In the genomic region with DNA sequence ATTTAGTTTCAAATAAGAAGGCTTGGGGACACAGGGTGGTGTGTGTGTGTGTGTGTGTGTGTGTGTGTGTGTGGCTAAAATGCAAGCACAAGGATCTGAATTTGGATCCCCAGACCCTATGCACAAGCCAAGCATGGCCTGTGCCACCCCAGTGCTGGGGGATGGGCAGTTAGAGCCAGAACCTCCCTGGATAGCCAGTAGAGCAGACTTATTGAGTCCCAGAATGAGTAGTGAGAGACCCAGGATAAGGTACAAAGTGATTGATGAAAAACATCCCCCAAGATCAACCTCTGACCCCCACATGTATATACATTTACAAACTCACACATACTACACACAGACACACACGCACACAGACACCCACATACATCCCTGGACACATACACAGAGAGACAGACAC, we compare ENCODE assay signal across 23 mouse cellular contexts.
DNase-seq lines count a peak whose midpoint lies in the region; ATAC-seq and TF ChIP-seq lines count a peak whose summit lies in the region.
"Had no signal": no experiment of that assay in that cellular context is flagged by ENCODE, and none has a peak within 500 bp of the region (broad histone marks: within the 10 kb centered on the region; RNA-seq: fewer than 3 reads in every experiment).

No protein-coding gene starts in this region.

- H3K79me2 ChIP-seq in MEL (ENCODE audit: control insufficient read depth, insufficient read depth, low read length, poor library complexity) (no peaks in the 10 kb centered on the region), macrophage (ENCODE audit: inconsistent target) (peaks cover 100% of the 10 kb centered on the region)

- TF ChIP-seq EP300 in MEL (IDR thresholded peaks at IDR 0.05; ENCODE audit: low read depth in 1 of 2, low read length in 2 of 2): no peak

- WGBS in midbrain, embryonic 11.5 days: 76% methylated on average over 1 of the region's 1 CpGs
- 97% methylated on average over 1 of the region's 1 CpGs for WGBS in midbrain, embryonic 14.5 days
- WGBS in macrophage (ENCODE audit: missing documents): 100% methylated on average over 1 of the region's 1 CpGs

- peak; percentile 61 for DNase-seq in midbrain, embryonic 11.5 days (ENCODE audit: low spot score, missing footprints)
- DNase-seq in midbrain, embryonic 14.5 days: no peak
- DNase-seq in MEL (ENCODE audit: low read depth, low spot score): no peak
- DNase-seq in layer of hippocampus, postnatal 14 days (ENCODE audit: low spot score in 2 of 2): no peak
- no peak for DNase-seq in urinary bladder, adult 18-20 months (ENCODE audit: low spot score in 2 of 2)
- DNase-seq: adrenal gland, adult 2 months; adrenal gland, postnatal 10 days; adrenal gland, postnatal 25 days; cerebellum, adult 11-12 months; cerebellum, adult 8-10 months; cerebellum, adult 9-11 months; cerebellum, postnatal 14 days; cerebellum, postnatal 36 days; embryo, embryonic 11 days had no signal

- ATAC-seq in midbrain, embryonic 11.5 days (ENCODE audit: low FRiP score): no peak
- no peak for ATAC-seq in midbrain, embryonic 14.5 days (ENCODE audit: low FRiP score, low TSS enrichment)
- ATAC-seq: forebrain, embryonic 14.5 days; forebrain, embryonic 16.5 days had no signal

- H3K4me2 ChIP-seq in midbrain, embryonic 11.5 days: no peak overlapping the region
- H3K4me2 ChIP-seq in midbrain, embryonic 14.5 days (ENCODE audit: low read length): no peak overlapping the region
- H3K4me2 ChIP-seq: embryonic facial prominence, embryonic 13.5 days; embryonic facial prominence, embryonic 15.5 days; forebrain, embryonic 12.5 days had no signal

- H3K27me3 ChIP-seq in midbrain, embryonic 11.5 days (ENCODE audit: control insufficient read depth, insufficient read depth, low read length): no peaks in the 10 kb centered on the region
- no peaks in the 10 kb centered on the region for H3K27me3 ChIP-seq in midbrain, embryonic 14.5 days (ENCODE audit: control insufficient read depth, insufficient read depth, low read length)
- no peaks in the 10 kb centered on the region for H3K27me3 ChIP-seq in MEL (ENCODE audit: control insufficient read depth in 1 of 2, insufficient read depth in 2 of 2, low read length in 2 of 2)
- H3K27me3 ChIP-seq: embryonic facial prominence, embryonic 13.5 days; embryonic facial prominence, embryonic 15.5 days had no signal

- no peak overlapping the region for H3K27ac ChIP-seq in midbrain, embryonic 11.5 days (ENCODE audit: low read depth, low read length)
- H3K27ac ChIP-seq in midbrain, embryonic 14.5 days (replicated peaks; ENCODE audit: low read depth, low read length): no peak overlapping the region
- H3K27ac ChIP-seq in MEL (ENCODE audit: control insufficient read depth, low read depth, low read length): peak overlapping the region; percentile 98
- peak overlapping the region; percentile 80 for H3K27ac ChIP-seq in macrophage
- H3K27ac ChIP-seq: embryonic facial prominence, embryonic 13.5 days; embryonic facial prominence, embryonic 15.5 days; forebrain, embryonic 10.5 days; forebrain, embryonic 12.5 days had no signal

- TF ChIP-seq POLR2A in MEL (IDR thresholded peaks at IDR 0.05; ENCODE audit: control insufficient read depth in 1 of 2, insufficient read depth in 1 of 2, low read depth in 1 of 2, low read length in 2 of 2, poor library complexity in 1 of 2): no peak

- no peaks in the 10 kb centered on the region for H3K36me3 ChIP-seq in midbrain, embryonic 11.5 days (ENCODE audit: control insufficient read depth, insufficient read depth, low read length)
- H3K36me3 ChIP-seq in midbrain, embryonic 14.5 days (ENCODE audit: control insufficient read depth, insufficient read depth, low read length): no peaks in the 10 kb centered on the region
- peaks cover 0 to 16% of the 10 kb centered on the region in 2 experiments; a peak in 2 of 4 replicates for H3K36me3 ChIP-seq in MEL (ENCODE audit: control insufficient read depth in 1 of 2, insufficient read depth in 2 of 2, low read length in 2 of 2)
- no peaks in the 10 kb centered on the region for H3K36me3 ChIP-seq in macrophage (ENCODE audit: inconsistent target)
- H3K36me3 ChIP-seq: embryonic facial prominence, embryonic 13.5 days; embryonic facial prominence, embryonic 15.5 days; forebrain, embryonic 10.5 days; forebrain, embryonic 12.5 days; G1E had no signal

- no peak overlapping the region for H3K9ac ChIP-seq in midbrain, embryonic 11.5 days (ENCODE audit: low read length)
- H3K9ac ChIP-seq in midbrain, embryonic 14.5 days (replicated peaks; ENCODE audit: low read length): no peak overlapping the region
- H3K9ac ChIP-seq in MEL (ENCODE audit: control insufficient read depth, low read depth, low read length, poor library complexity, severe bottlenecking): peak overlapping the region; percentile 87
- H3K9ac ChIP-seq: embryonic facial prominence, embryonic 13.5 days; embryonic facial prominence, embryonic 15.5 days; forebrain, embryonic 12.5 days had no signal

- TF ChIP-seq RAD21 in MEL (IDR thresholded peaks at IDR 0.05; ENCODE audit: low read depth, low read length): no peak

- H3K4me3 ChIP-seq in midbrain, embryonic 11.5 days (ENCODE audit: low read depth, low read length): no peak overlapping the region
- no peak overlapping the region for H3K4me3 ChIP-seq in midbrain, embryonic 14.5 days (replicated peaks; ENCODE audit: low read depth, low read length)
- H3K4me3 ChIP-seq in MEL (ENCODE audit: control insufficient read depth in 1 of 2, insufficient read depth in 1 of 2, low read depth in 2 of 2, low read length in 2 of 2): peak overlapping the region; percentile 76 to 92
- peak overlapping the region; percentile 15; the same call in 1 of the 2 replicates for H3K4me3 ChIP-seq in macrophage (ENCODE audit: inconsistent target)
- H3K4me3 ChIP-seq: embryonic facial prominence, embryonic 13.5 days; embryonic facial prominence, embryonic 15.5 days; erythroblast, embryonic 14.5 days; forebrain, embryonic 10.5 days; forebrain, embryonic 12.5 days had no signal

- TF ChIP-seq CTCF in MEL (IDR thresholded peaks at IDR 0.05 in 2 of 3, conservative IDR thresholded peaks at IDR 0.05 in 1 of 3; ENCODE audit: control insufficient read depth in 1 of 3, insufficient read depth in 1 of 3, low read depth in 2 of 3, low read length in 3 of 3, poor library complexity in 1 of 3, severe bottlenecking in 1 of 3): no peak

- H3K9me3 ChIP-seq in midbrain, embryonic 11.5 days (ENCODE audit: control insufficient read depth, low read length): no peaks in the 10 kb centered on the region
- no peaks in the 10 kb centered on the region for H3K9me3 ChIP-seq in midbrain, embryonic 14.5 days (ENCODE audit: control insufficient read depth, low read length)
- no peaks in the 10 kb centered on the region for H3K9me3 ChIP-seq in MEL (replicated peaks; ENCODE audit: insufficient read depth, low read length)
- H3K9me3 ChIP-seq: embryonic facial prominence, embryonic 13.5 days; embryonic facial prominence, embryonic 15.5 days; forebrain, embryonic 10.5 days; forebrain, embryonic 12.5 days; G1E had no signal

- no peaks in the 10 kb centered on the region for H3K4me1 ChIP-seq in midbrain, embryonic 11.5 days (ENCODE audit: control insufficient read depth, insufficient read depth, low read length)
- H3K4me1 ChIP-seq in midbrain, embryonic 14.5 days (ENCODE audit: control insufficient read depth, insufficient read depth, low read length): no peaks in the 10 kb centered on the region
- peaks cover 15 to 22% of the 10 kb centered on the region in 2 experiments for H3K4me1 ChIP-seq in MEL (ENCODE audit: control insufficient read depth in 1 of 2, insufficient read depth in 2 of 2, low read length in 2 of 2)
- H3K4me1 ChIP-seq: forebrain, embryonic 12.5 days had no signal

TF ChIP-seq in MEL, 35 proteins besides CTCF, POLR2A, EP300 and RAD21:
- TF ChIP-seq NRF1 (IDR thresholded peaks at IDR 0.05; ENCODE audit: insufficient read depth, low read depth, low read length, poor library complexity, severe bottlenecking): no peak
- TF ChIP-seq POLR2AphosphoS5 (IDR thresholded peaks at IDR 0.05; ENCODE audit: borderline replicate concordance, low read depth, low read length): no peak
- TF ChIP-seq TCF12 (IDR thresholded peaks at IDR 0.05; ENCODE audit: low read depth, low read length): no peak
- TF ChIP-seq UBTF (IDR thresholded peaks at IDR 0.05; ENCODE audit: borderline replicate concordance, insufficient read depth, low read depth, low read length): no peak
- no peak for TF ChIP-seq MAFK (IDR thresholded peaks at IDR 0.05; ENCODE audit: borderline replicate concordance, low read depth, low read length)
- TF ChIP-seq TBP (IDR thresholded peaks at IDR 0.05; ENCODE audit: low read depth, low read length): no peak
- TF ChIP-seq MXI1 (IDR thresholded peaks at IDR 0.05; ENCODE audit: low read depth, low read length): no peak
- TF ChIP-seq POLR2AphosphoS2 (IDR thresholded peaks at IDR 0.05; ENCODE audit: low read length): no peak
- no peak for TF ChIP-seq SIN3A (IDR thresholded peaks at IDR 0.05; ENCODE audit: low read length)
- TF ChIP-seq USF1 (IDR thresholded peaks at IDR 0.05; ENCODE audit: low read depth, low read length): no peak
- TF ChIP-seq ZC3H11A (IDR thresholded peaks at IDR 0.05; ENCODE audit: low read depth, low read length): no peak
- TF ChIP-seq HCFC1 (IDR thresholded peaks at IDR 0.05; ENCODE audit: low read depth, low read length): no peak
- no peak for TF ChIP-seq ZNF384 (IDR thresholded peaks at IDR 0.05; ENCODE audit: low read depth, low read length)
- TF ChIP-seq MAZ (IDR thresholded peaks at IDR 0.05; ENCODE audit: low read depth, low read length): no peak

Comparison
In these comparisons a context has a peak if more than half of its experiments do, and no peak if none do; other contexts are left out.
1. H3K27ac ChIP-seq: peak in MEL (single experiment) and macrophage (single experiment); none in midbrain, embryonic 11.5 days (single experiment) and midbrain, embryonic 14.5 days (single experiment).
2. H3K4me3 ChIP-seq: peak in MEL (2 of 2) and macrophage (single experiment); none in midbrain, embryonic 11.5 days (single experiment) and midbrain, embryonic 14.5 days (single experiment).